In the genomic region with DNA sequence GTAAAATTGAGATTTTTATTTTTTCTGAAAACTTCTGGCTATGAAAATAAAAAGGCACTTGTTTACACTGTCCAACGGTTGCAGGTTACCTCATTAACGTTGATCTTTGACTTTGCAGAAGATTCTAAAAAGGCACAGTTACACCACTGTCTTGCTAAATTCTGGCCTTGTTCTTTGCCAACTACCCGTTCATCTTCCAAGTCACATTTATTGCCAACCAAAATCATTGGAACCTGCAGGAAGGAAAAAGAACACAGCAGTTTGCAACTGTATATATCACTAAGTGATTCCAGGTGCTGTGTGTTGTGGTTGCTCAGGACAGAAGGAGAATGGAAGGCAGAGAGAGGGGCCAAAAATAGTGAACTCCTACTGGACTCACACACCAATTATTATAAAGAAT, we compare ENCODE assay signal across 25 mouse cellular contexts. TPM values are rescaled to one million over a fixed set of nuclear protein-coding genes. Genes with fewer than 3 reads are reported as not detected.
"Had no signal": no experiment of that assay in that cellular context is flagged by ENCODE, and none has a peak within 500 bp of the region (broad histone marks: within the 10 kb centered on the region; RNA-seq: fewer than 3 reads in every experiment).

No protein-coding gene starts in this region.

- H3K27ac ChIP-seq: heart, adult 2 months; heart, embryonic 13.5 days; heart, embryonic 15.5 days; hindbrain, embryonic 10.5 days; hindbrain, embryonic 12.5 days; hindbrain, embryonic 14.5 days; intestine, embryonic 15.5 days; kidney, embryonic 15.5 days; kidney, postnatal 0 days; layer of hippocampus, adult 2 months; left cerebral cortex, adult 2 months; limb, embryonic 10.5 days; limb, embryonic 12.5 days; liver, embryonic 14.5 days had no signal

- H3K4me2 ChIP-seq: heart, embryonic 11.5 days; heart, embryonic 13.5 days; heart, embryonic 15.5 days; hindbrain, embryonic 12.5 days; hindbrain, embryonic 14.5 days; intestine, embryonic 15.5 days; kidney, embryonic 15.5 days; limb, embryonic 12.5 days; liver, embryonic 11.5 days had no signal

- H3K4me1 ChIP-seq: hindbrain, embryonic 10.5 days; hindbrain, embryonic 12.5 days; intestine, embryonic 15.5 days; kidney, embryonic 15.5 days; limb, embryonic 10.5 days; limb, embryonic 12.5 days had no signal

- H3K4me3 ChIP-seq: heart, adult 2 months; heart, embryonic 13.5 days; heart, embryonic 15.5 days; hindbrain, embryonic 10.5 days; hindbrain, embryonic 12.5 days; intestine, embryonic 15.5 days; kidney, embryonic 15.5 days; layer of hippocampus, adult 2 months; left cerebral cortex, adult 2 months; limb, embryonic 10.5 days; limb, embryonic 12.5 days had no signal

- DNase-seq: gastrocnemius, postnatal 10 days; gastrocnemius, postnatal 25 days; heart, adult 2 months; heart, postnatal 4 days; kidney, postnatal 14 days; kidney, postnatal 4 days had no signal

- H3K27me3 ChIP-seq: heart, embryonic 13.5 days; heart, embryonic 15.5 days; hindbrain, embryonic 12.5 days; intestine, embryonic 15.5 days; kidney, embryonic 15.5 days; limb, embryonic 12.5 days had no signal

- ATAC-seq: hindbrain, embryonic 16.5 days; inflammation-experienced regulatory T-cells, adult 6 months; intestine, embryonic 15.5 days; intestine, postnatal 0 days had no signal

- H3K9ac ChIP-seq: heart, embryonic 13.5 days; heart, embryonic 15.5 days; hindbrain, embryonic 12.5 days; hindbrain, embryonic 14.5 days; intestine, embryonic 15.5 days; kidney, embryonic 15.5 days; limb, embryonic 12.5 days; liver, embryonic 14.5 days had no signal

- H3K9me3 ChIP-seq: heart, embryonic 13.5 days; heart, embryonic 15.5 days; hindbrain, embryonic 10.5 days; hindbrain, embryonic 12.5 days; intestine, embryonic 15.5 days; kidney, embryonic 15.5 days; limb, embryonic 10.5 days; limb, embryonic 12.5 days had no signal

RNA-seq across cellular contexts. Expression of gene Inka2, which starts 33.3 kb away (rescaled TPM):
- total RNA-seq: granulocyte monocyte progenitor cell, adult 5-6 weeks had no signal
